Mouse (Mus musculus): ENCODE results near the gene Mrgprb5. TPM values are rescaled to one million over a fixed set of nuclear protein-coding genes. Genes with fewer than 3 reads are reported as not detected.
"Not testable (repeated sequence)": the region's sequence is repeated elsewhere in the genome, so short reads cannot be mapped to it uniquely, and the experiment has no call there.

Gene Mrgprb5
- total RNA-seq (2017) = not detected in 2 replicates

- ATAC-seq (replicated peaks; ENCODE audit: low read depth, poor library complexity, severe bottlenecking) = no peak
Observed at GRCm38 (mm10) chr7:48168919-48169318, at the start of gene Mrgprb5. TSS of gene Mrgprb5 (minus strand) at chr7:48169019.

- ATAC-seq (replicated peaks; ENCODE audit: low read depth, poor library complexity, severe bottlenecking) = no peak
Observed at GRCm38 (mm10) chr7:48199188-48199587, 30.4 kb upstream of the Mrgprb5 start, which contains the start of gene Mrgprb4. TSS of gene Mrgprb4 (minus strand) at chr7:48199288.

GRCm38 (mm10) chr7:48167471-48167870 is 1.3 kb downstream of the Mrgprb5 start:
- ATAC-seq (replicated peaks; ENCODE audit: low read depth, poor library complexity, severe bottlenecking) = no peak

- peak; percentile 36 for ATAC-seq (replicated peaks; ENCODE audit: low read depth, poor library complexity, severe bottlenecking)
Observed at GRCm38 (mm10) chr7:48138248-48138702, 30.5 kb downstream of the Mrgprb5 start.

- ATAC-seq (replicated peaks; ENCODE audit: low read depth, poor library complexity, severe bottlenecking) = peak; percentile 92
Observed at GRCm38 (mm10) chr7:48137216-48138077, 31.4 kb downstream of the Mrgprb5 start.

GRCm38 (mm10) chr7:48132674-48133073 is 36.1 kb downstream of the Mrgprb5 start:
- ATAC-seq (replicated peaks; ENCODE audit: low read depth, poor library complexity, severe bottlenecking) = no peak

- ATAC-seq (replicated peaks; ENCODE audit: low read depth, poor library complexity, severe bottlenecking) = peak; percentile 56
Observed at GRCm38 (mm10) chr7:48132247-48132646, 36.6 kb downstream of the Mrgprb5 start.

- ATAC-seq (replicated peaks; ENCODE audit: low read depth, poor library complexity, severe bottlenecking) = not testable (repeated sequence)
Observed at GRCm38 (mm10) chr7:48131820-48132219, 37.0 kb downstream of the Mrgprb5 start.

- ATAC-seq (replicated peaks; ENCODE audit: low read depth, poor library complexity, severe bottlenecking) = no peak
Observed at GRCm38 (mm10) chr7:48123806-48124205, 45.0 kb downstream of the Mrgprb5 start.

Other genes starting within 250 kb of the Mrgprb5 start
- not detected in 2 replicates for gene Mrgpra4, start 186.9 kb downstream of the Mrgprb5 start, total RNA-seq (2017)
- gene Mrgprx1, start 141.4 kb downstream of the Mrgprb5 start, total RNA-seq (2017) = not detected in 2 replicates
- gene Mrgprb4, start 30.3 kb upstream of the Mrgprb5 start, total RNA-seq (2017) = not detected in 2 replicates
- gene Mrgprb8, start 219.5 kb upstream of the Mrgprb5 start, total RNA-seq (2017) = not detected in 2 replicates

Data from common myeloid progenitor, adult 5-6 weeks (primary cell).